Mouse (Mus musculus): ENCODE measurements around the gene Zbtb32.
A peak's percentile ranks its signal among the peaks of the same experiment; 100 is the strongest.

Zbtb32 gene

GRCm38 (mm10) chr7:30566033-30566432 lies 32.7 kb downstream of the Zbtb32 start:
- no peak for DNase-seq (ENCODE audit: low spot score)

DNA sequence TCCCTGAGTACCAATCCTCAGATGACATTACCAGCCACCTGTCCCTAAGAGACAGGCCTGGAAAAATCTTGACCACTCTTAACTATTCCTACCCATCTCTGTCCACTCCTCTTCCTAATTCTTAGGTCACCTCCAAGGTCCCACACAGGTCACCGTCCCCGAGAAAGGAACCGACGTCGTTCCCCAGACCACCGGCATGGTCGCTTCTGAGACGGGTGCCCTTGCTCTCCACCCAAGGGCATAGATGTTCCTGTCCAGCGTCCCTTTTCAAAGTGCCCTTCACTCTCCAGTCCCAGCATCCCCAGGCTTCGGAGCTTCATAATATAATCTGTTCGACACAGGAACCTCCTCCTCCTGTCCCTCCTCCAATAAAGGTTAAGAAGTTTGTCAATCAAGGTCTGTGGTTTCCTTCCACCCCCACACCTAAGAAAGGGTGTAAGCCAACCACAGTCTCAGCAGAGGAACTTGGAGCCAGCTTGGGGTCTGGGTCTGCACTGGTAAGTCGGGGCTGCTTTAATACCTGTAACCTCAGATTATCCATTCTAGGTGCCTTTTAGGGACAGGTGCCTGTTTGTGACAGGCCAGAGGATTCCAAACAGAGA lies 33.6 kb downstream of the Zbtb32 start, which contains the start of gene Igflr1:
Gene Igflr1 (plus strand): TSS at position 458 of the 602 bp plus-strand sequence.
- no peak for DNase-seq (ENCODE audit: low spot score)

DNA sequence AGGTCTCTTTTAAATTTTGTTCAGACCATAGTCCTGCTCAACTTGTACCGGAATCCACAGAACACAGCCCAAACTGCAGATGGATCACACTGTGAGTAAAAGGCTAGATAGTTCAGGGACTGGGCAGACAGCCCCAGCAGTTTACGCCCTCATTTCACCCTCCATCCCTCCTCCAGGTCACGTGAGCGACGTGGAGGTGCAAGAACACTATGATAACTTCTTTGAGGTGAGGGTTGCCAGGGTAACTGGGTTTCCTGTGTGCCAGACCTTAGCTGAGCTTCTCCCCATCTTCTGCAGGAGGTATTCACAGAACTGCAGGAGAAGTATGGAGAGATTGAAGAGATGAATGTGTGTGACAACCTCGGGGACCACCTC lies 34.8 kb downstream of the Zbtb32 start:
- no peak for DNase-seq (ENCODE audit: low spot score)

GRCm38 (mm10) chr7:30563117-30563905 lies 35.4 kb downstream of the Zbtb32 start, which contains the start of the genes U2af1l4, Gm49396 and Psenen:
TSS of gene U2af1l4 (plus strand) at chr7:30563301.
TSS of gene Gm49396 (plus strand) at chr7:30563344.
TSS of gene Psenen (minus strand) at chr7:30563627.
- DNase-seq (ENCODE audit: low spot score), result peak; percentile 87

GRCm38 (mm10) chr7:30562526-30563116 lies 36.1 kb downstream of the Zbtb32 start:
- DNase-seq (ENCODE audit: low spot score), result no peak

- no peak for DNase-seq (ENCODE audit: low spot score)
These were observed 38.4 kb downstream of the Zbtb32 start for GRCm38 (mm10) chr7:30560296-30560695.

DNA sequence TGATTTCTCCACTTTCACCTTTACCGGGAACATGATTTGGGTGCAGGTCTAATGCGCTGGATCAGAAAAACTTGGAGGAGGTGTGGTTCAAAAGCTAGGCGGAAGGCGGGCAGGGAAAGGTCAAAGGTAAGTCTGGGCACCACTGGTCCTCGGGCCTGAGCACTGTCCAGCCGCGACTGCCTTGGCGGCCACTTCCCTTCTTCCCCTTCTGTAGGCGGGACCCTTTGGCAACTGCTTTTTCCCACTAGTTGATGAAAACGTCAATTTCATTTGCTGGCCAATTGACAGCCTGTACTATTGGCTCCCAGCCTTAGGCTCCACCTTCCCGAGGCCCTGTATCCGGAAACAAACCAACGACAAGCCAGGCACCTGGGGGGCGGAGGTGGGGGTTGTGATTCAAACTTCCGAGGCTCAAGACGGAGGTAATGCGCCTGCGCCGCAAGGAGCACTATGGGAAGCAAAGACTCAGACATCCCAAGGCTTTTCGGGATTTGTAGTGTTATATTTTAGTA lies 39.2 kb downstream of the Zbtb32 start, which contains the start of gene Lin37:
Gene Lin37 (minus strand): TSS at position 396 of the 512 bp plus-strand sequence.
- DNase-seq (ENCODE audit: low spot score), result peak; percentile 88

DNA sequence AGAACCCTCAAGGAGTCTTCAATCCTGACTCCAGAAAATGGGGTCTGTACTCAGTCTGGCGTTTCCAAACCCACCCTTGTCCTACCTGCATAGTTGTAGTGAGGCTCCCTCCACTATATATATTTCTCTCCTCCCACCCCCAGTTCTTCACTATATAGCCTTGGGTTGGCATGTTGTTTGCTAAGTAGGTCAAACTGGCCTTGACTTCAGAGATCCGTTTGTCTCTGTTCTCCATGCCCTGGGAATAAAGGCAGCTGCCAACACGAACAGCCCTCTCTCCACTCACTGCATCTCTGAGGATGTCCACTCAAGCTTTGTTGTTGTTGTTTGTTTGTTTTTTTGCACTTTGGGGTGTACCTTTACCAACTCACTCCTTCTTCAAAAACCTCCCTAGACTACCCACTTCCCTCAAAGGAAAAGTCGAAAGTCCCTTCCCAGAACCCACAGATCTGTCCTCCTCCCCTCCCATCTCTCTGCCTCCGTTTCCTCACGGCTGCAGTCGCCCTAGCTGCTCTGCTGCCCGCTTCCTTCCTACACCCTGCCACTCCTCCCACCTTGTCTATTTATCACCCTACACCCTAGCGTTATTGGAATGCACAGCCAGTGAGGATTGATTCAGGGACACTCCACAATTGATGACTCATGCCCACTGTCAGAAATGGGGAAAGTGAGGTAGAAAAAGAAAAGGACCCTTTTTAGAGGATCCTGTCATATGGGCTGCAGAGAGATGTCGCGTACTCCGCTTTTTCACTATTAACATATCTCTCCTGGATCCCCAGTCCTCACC lies 39.9 kb downstream of the Zbtb32 start:
- no peak for DNase-seq (ENCODE audit: low spot score)

DNA sequence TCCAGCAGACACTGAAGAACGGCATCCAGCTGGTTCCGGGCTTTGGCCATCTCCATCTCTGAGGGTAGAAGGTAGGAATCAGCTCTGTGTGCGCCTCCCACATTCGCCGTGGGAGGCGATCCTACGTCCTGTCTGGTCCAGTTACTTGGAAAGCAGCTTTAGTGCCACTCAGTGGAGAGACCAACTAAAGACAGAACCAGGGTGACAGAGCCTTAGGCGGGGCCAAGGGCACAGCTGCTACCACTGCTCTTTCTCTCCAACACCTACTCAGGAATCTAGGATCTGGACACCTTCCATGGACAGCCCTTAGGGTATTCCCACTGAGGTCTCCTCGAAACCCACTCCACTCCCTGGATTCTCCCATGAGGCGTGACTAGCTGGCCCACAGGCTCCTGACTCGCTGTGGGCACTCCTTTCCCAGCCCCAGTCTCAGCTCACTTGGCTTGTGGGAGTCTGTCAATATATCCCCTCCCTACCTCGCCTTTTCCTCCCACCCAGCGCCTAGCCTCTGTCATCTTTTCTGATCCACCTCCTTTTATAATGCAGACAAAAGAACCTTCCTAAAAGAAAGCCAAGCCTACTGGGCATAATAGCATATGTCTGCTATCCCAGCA lies 40.7 kb downstream of the Zbtb32 start:
- DNase-seq (ENCODE audit: low spot score), result no peak

DNA sequence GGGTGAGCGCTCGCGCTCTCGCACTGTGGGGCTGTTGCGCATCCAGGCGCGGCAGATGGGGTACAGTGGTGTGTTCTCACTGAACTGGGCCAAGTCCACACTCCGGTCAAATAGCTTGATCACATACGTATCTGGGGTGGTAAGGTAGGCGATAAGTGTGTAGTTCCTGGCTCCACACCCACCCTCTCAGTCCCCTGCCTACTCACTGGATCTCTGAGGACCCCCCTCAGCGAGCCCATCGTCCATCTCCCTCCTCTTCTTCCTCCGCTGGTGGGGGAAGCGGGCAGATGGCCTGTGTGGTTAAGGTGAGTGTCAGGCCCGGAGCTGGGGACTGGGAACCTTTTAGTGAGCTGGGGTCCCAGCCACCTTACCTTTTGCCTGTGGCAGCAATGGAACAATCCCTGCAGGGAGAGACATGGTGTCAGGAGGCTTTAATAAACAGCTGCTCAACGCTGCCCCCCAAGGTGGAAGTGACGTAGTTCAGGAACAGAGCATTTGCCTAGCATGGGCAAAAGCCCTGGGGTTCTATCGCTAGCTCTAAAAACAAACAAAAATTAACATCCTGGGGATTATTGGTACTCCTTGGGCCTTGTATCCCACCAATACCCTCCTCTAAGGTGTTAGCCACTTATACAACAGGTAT lies 41.7 kb downstream of the Zbtb32 start:
- DNase-seq (ENCODE audit: low spot score), result no peak

- no peak for DNase-seq (ENCODE audit: low spot score)
These were observed 44.7 kb downstream of the Zbtb32 start for GRCm38 (mm10) chr7:30553810-30554584.

GRCm38 (mm10) chr7:30553021-30553589 lies 45.6 kb downstream of the Zbtb32 start:
- DNase-seq (ENCODE audit: low spot score), result no peak

DNA sequence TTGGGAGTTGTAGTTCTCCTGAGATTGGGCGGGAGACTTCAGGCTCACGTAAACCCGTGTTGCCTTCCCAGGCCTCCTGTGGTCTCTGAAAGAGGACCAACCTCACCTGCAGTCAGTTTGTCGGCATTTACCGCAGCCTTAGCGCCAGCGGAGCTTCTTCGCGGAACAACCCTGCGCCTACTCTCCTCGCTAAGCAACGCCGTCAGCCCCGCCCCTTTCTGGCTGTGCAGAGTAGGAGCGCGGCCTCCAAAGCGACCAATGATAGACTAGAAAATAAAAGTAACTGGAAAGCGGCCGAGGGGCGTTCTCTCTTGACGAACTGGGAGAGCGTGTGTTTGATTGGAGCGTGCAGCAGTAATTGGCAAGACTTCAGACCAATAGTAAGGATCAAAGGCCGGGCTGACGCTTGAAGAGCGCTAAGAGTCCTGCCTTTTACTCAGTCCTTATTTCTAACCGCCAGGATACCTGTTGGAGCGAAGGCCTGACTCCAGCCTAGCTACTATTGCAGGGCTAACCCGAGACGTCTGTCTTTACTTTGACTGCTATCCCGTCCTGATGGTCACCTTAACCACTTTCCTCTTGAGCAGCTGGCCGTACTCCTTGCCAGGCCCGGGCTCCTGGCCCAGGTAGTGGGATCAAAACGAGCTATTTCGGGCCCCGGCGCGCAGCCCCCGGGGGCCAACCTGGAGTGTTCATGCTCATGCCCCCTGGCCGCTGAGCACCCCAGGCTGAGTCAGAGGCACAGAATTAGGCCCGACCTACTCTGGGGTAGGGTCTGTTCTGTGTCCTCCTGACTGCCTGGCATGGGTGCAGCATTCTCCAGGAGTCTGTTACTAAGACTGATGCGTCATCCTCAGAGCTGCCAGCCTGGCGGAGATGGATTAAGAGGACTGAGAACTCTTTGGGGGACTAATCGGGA lies 46.3 kb downstream of the Zbtb32 start, which contains the start of the genes Hspb6 and Proser3:
Gene Hspb6 (plus strand): TSS at position 77 of the 919 bp plus-strand sequence.
Gene Proser3 (minus strand): TSS at position 198 of the 919 bp plus-strand sequence.
- DNase-seq (ENCODE audit: low spot score), result peak; percentile 92

DNA sequence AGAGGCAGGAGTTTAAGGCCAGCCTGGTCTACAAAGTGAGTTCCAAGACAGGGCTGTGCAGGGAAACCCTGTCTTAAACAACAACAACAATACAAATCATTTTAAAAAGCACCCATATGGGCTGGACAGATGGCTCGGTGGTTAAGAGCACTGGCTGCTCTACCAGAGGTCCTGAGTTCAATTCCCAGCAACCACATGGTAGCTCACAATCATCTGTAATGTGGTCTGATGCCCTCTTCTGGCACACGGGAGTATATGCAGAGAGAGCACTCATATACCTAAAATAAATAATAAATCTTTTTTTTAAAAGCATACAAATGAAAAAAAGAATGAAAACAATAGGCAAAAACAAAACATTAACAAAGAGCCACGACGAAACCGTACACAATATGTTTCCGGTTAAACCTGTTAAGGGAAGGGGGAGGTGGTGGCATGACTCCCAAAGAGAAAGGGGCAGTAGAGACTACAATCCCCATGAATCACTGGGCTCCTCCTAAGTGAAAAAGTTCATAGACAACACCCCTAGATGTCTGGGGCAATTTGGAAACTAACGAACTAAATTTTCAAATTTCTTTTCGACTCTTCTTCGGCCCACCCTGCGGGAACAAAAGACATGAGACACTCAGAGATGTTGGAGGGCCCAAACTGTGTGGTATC lies 47.1 kb downstream of the Zbtb32 start:
- DNase-seq (ENCODE audit: low spot score), result no peak

DNA sequence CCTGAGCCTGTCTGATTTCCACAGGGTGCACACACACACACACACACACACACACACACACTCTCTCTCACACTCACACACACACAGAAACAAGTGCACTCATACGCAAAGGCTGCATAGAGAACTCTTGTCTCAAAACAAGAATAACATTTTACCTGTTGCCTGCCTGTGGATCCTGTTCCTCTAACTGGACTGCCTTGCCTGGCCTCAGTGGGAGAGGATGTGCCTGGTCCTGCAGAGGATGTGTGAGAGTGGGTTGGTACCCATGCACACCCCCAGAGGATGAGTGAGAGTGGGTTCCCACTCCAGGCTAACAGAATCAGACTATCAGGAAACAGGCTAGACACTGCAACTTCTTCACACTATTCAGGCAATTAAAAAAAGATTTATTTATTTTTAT lies 48.1 kb downstream of the Zbtb32 start:
- no peak for DNase-seq (ENCODE audit: low spot score)

GRCm38 (mm10) chr7:30549880-30550279 lies 48.8 kb downstream of the Zbtb32 start:
- DNase-seq (ENCODE audit: low spot score), result no peak

GRCm38 (mm10) chr7:30544327-30544726 lies 54.4 kb downstream of the Zbtb32 start:
- no peak for DNase-seq (ENCODE audit: low spot score)

- DNase-seq (ENCODE audit: low spot score), result no peak
These were observed 58.1 kb downstream of the Zbtb32 start for GRCm38 (mm10) chr7:30540572-30540971.
